Comparison of ENCODE assay signal across 16 mouse cellular contexts in genomic region chr1:138560733-138561132, GRCm38 (mm10). TPM values are rescaled to one million over a fixed set of nuclear protein-coding genes. Genes with fewer than 3 reads are reported as not detected.
A peak's percentile ranks its signal among the peaks of the same experiment; 100 is the strongest.
DNase-seq lines count a peak whose midpoint lies in the region; ATAC-seq and TF ChIP-seq lines count a peak whose summit lies in the region.
"Had no signal": no experiment of that assay in that cellular context is flagged by ENCODE, and none has a peak within 500 bp of the region (broad histone marks: within the 10 kb centered on the region; RNA-seq: fewer than 3 reads in every experiment).

No protein-coding gene starts in this region.

- intact Hi-C loops in left cerebral cortex, postnatal 25 days (cut with DNase I): no loop called here
- intact Hi-C loops in left cerebral cortex, adult 2 months (cut with DNase I): loop anchor here (5.0 kb wide), 1 partner anchor 57 kb away; no protein-coding TSS in a partner anchor

- H3K4me3 ChIP-seq in left cerebral cortex, adult 2 months: no peak overlapping the region
- H3K4me3 ChIP-seq: forebrain, embryonic 12.5 days; kidney, embryonic 15.5 days; limb, embryonic 13.5 days had no signal

- no peak for TF ChIP-seq CTCF in left cerebral cortex, adult 2 months (IDR thresholded peaks at IDR 0.05)

- ATAC-seq in frontal cortex, adult (ENCODE audit: low TSS enrichment): peak; percentile 62
- peak; percentile 59 for ATAC-seq in activated CD4-positive, CD25-positive, alpha-beta regulatory T cell, adult 4 months
- ATAC-seq: hindbrain, postnatal 0 days had no signal

- no peak for DNase-seq in frontal cortex, postnatal 10 days (ENCODE audit: low spot score in 2 of 2)
- peak; percentile 18 to 33 for DNase-seq in left cerebral cortex, postnatal 25 days (ENCODE audit: low spot score in 2 of 2)
- DNase-seq in left cerebral cortex, adult 2 months (ENCODE audit: extremely low spot score in 1 of 2, low spot score in 2 of 2): no peak
- peak; percentile 24 for DNase-seq in naive thymus-derived CD4-positive, alpha-beta T cell, adult 2 months (ENCODE audit: low read depth)
- DNase-seq in testis, postnatal 10 days (ENCODE audit: low spot score): no peak
- DNase-seq in gastrocnemius, postnatal 10 days: no peak
- DNase-seq: adrenal gland, adult 8-10 months; cerebellum, adult 9-10 months; heart, postnatal 14 days; lung, postnatal 14 days had no signal

- H3K27ac ChIP-seq in left cerebral cortex, adult 2 months: no peak overlapping the region
- H3K27ac ChIP-seq: forebrain, embryonic 12.5 days; hindbrain, postnatal 0 days; kidney, embryonic 15.5 days; limb, embryonic 13.5 days had no signal

RNA-seq across cellular contexts. Expression of gene Nek7, which starts 59.2 kb away (rescaled TPM):
- total RNA-seq in left cerebral cortex, postnatal 25 days (2021): 10 to 100 TPM; 31.0 to 31.3 TPM
- 10 to 100 TPM; 33.3 to 33.8 TPM for total RNA-seq in left cerebral cortex, adult 2 months (2021)
- polyA plus RNA-seq in activated CD4-positive, CD25-positive, alpha-beta regulatory T cell, adult 4 months (2017; shearing (Covaris generic)): 10 to 100 TPM; 61.4 to 80.0 TPM
- total RNA-seq in gastrocnemius, postnatal 10 days (2021): 10 to 100 TPM; 57.2 to 57.5 TPM

Comparison
In these comparisons a context has a peak if more than half of its experiments do, and no peak if none do; other contexts are left out.
1. DNase-seq: peak in left cerebral cortex, postnatal 25 days (2 of 2) and naive thymus-derived CD4-positive, alpha-beta T cell, adult 2 months (single experiment); none in frontal cortex, postnatal 10 days (0 of 2), left cerebral cortex, adult 2 months (0 of 2), testis, postnatal 10 days (single experiment) and gastrocnemius, postnatal 10 days (single experiment).